9 mouse cellular contexts compared by ENCODE assay signal in the genomic region with DNA sequence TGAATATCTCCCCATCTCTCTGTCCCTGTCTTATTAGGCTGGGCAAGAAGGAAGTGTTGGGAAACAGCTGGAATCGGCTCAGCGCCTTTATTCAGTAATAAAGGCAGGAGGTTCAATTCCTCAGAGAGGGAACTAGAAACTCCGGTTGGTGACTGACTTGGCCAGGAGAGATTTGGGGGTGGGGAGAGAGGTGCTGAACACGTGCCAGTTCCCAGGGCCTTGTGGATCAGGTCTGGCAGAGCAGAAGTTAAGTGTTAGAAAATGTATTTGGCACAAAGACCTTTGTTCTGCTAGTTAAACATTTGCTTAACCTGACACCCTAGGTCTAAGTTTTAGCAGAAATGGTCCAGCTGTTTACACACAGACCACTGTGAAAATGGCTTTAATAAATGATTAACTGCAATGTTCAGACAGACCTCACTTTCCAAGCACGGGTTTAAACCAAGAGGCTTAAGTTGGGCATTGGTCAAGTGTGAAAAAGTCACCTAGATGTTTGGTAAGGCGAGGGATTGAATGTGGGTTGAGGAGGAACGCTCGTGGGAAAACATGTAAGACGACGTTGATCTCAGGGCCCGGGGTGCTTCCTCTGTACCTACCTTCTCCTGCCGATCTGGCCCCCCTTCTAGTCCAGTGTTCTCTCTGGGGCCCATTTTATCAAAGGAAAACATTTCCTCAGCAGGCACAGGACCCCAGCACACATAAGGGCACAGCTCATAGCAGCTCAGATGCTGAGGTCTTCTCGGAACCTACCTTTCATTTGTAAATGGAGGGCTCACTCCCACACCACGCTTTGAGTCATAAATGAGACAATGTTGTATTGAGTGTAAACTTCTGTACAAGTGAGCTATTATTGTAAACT. TPM values are rescaled to one million over a fixed set of nuclear protein-coding genes. Genes with fewer than 3 reads are reported as not detected.
A peak's percentile ranks its signal among the peaks of the same experiment; 100 is the strongest.
DNase-seq lines count a peak whose midpoint lies in the region; ATAC-seq and TF ChIP-seq lines count a peak whose summit lies in the region.
"Had no signal": no experiment of that assay in that cellular context is flagged by ENCODE, and none has a peak within 500 bp of the region (broad histone marks: within the 10 kb centered on the region; RNA-seq: fewer than 3 reads in every experiment).

No protein-coding gene starts in this region.

- intact Hi-C loops in left cerebral cortex, adult 2 months (cut with DNase I), result no loop called here
- intact Hi-C loops in left cerebral cortex, postnatal 25 days (cut with DNase I), result no loop called here

- H3K9ac ChIP-seq in intestine, postnatal 0 days (ENCODE audit: low read depth, low read length), result no peak overlapping the region

- H3K27ac ChIP-seq in intestine, postnatal 0 days (ENCODE audit: low read depth, low read length), result no peak overlapping the region
- H3K27ac ChIP-seq in left cerebral cortex, adult 2 months, result no peak overlapping the region

- H3K4me1 ChIP-seq in intestine, postnatal 0 days (replicated peaks; ENCODE audit: control insufficient read depth, insufficient read depth, low read length), result no peaks in the 10 kb centered on the region

- H3K36me3 ChIP-seq in intestine, postnatal 0 days (ENCODE audit: control insufficient read depth, insufficient read depth), result no peaks in the 10 kb centered on the region

- H3K27me3 ChIP-seq in intestine, postnatal 0 days (replicated peaks; ENCODE audit: control insufficient read depth, insufficient read depth, low read length), result no peaks in the 10 kb centered on the region

- no peak for TF ChIP-seq CTCF in intestine, postnatal 0 days (IDR thresholded peaks at IDR 0.05; ENCODE audit: low read depth)
- no peak for TF ChIP-seq CTCF in left cerebral cortex, adult 2 months (IDR thresholded peaks at IDR 0.05)

- peak; percentile 84 for ATAC-seq in intestine, postnatal 0 days

- H3K9me3 ChIP-seq in intestine, postnatal 0 days (ENCODE audit: control insufficient read depth), result no peaks in the 10 kb centered on the region

- peak; percentile 19 for DNase-seq in ovary, postnatal 10 days (ENCODE audit: low spot score)
- DNase-seq in ovary, adult 18-20 months (ENCODE audit: low spot score), result no peak
- DNase-seq in lung, adult 18-20 months, result peak; percentile 86 to 91
- DNase-seq in left cerebral cortex, adult 2 months (ENCODE audit: extremely low spot score in 1 of 2, low spot score in 2 of 2), result no peak
- no peak for DNase-seq in left cerebral cortex, adult 11 months (ENCODE audit: low spot score)
- DNase-seq in Muller cell, postnatal 12 days (ENCODE audit: inconsistent ontology term), result no peak
- DNase-seq in left cerebral cortex, postnatal 25 days (ENCODE audit: low spot score in 2 of 2), result no peak

- 27% methylated on average over 14 of the region's 14 CpGs for WGBS in intestine, postnatal 0 days

- no peak overlapping the region for H3K4me2 ChIP-seq in intestine, postnatal 0 days (replicated peaks; ENCODE audit: low read depth)

- H3K4me3 ChIP-seq in intestine, postnatal 0 days (ENCODE audit: low read depth, low read length), result no peak overlapping the region
- H3K4me3 ChIP-seq in left cerebral cortex, adult 2 months, result no peak overlapping the region

RNA-seq across cellular contexts. Expression of gene Sars, which starts 32.0 kb away (rescaled TPM):
- polyA plus RNA-seq in intestine, postnatal 0 days (2015; fragmentation: Nextera tagmentation; extraction: Ambion mirVana), result 99.5 and 106 TPM in 2 replicates
- 100 to 1,000 TPM; 216 to 222 TPM for total RNA-seq in left cerebral cortex, adult 2 months (2021)
- 100 to 1,000 TPM; 207 to 212 TPM for total RNA-seq in left cerebral cortex, postnatal 25 days (2021)

RNA-seq across cellular contexts. Expression of gene 1700013F07Rik, which starts 57.0 kb away (rescaled TPM):
- polyA plus RNA-seq in intestine, postnatal 0 days (2015; fragmentation: Nextera tagmentation; extraction: Ambion mirVana), result not detected in 2 replicates
- total RNA-seq in left cerebral cortex, adult 2 months (2021), result 1 to 10 TPM; 2.4 to 2.5 TPM
- 1 to 10 TPM in 1 of 2 experiments, under 1 TPM in 1; 0.92 to 1.6 TPM for total RNA-seq in left cerebral cortex, postnatal 25 days (2021)
- total RNA-seq: ES-E14 had no signal

RNA-seq across cellular contexts. Expression of gene 5330417C22Rik, which starts 59.3 kb away (rescaled TPM):
- 8.6 and 10.8 TPM in 2 replicates for polyA plus RNA-seq in intestine, postnatal 0 days (2015; fragmentation: Nextera tagmentation; extraction: Ambion mirVana)
- 10 to 100 TPM; 33.5 to 35.2 TPM for total RNA-seq in left cerebral cortex, adult 2 months (2021)
- total RNA-seq in left cerebral cortex, postnatal 25 days (2021), result 10 to 100 TPM; 28.2 to 36.0 TPM

Comparison
In these comparisons a context has a peak if more than half of its experiments do, and no peak if none do; other contexts are left out.
1. DNase-seq: peak in ovary, postnatal 10 days (single experiment) and lung, adult 18-20 months (2 of 2); none in ovary, adult 18-20 months (single experiment), left cerebral cortex, adult 2 months (0 of 2), left cerebral cortex, adult 11 months (single experiment), Muller cell, postnatal 12 days (single experiment) and left cerebral cortex, postnatal 25 days (0 of 2).